Mouse (Mus musculus): ENCODE measurements at regions not wholly inside any gene's neighbourhood (a gene's known extent, or its start where the extent isn't known, plus 50 kb on each side); places are given as distances from the start of the nearest gene placed in this dataset.

- Histone ChIP-seq H3K4me3 (replicated peaks; ENCODE audit: low read length) (no peak overlapping the region), H3K27me3 (ENCODE audit: control insufficient read depth, insufficient read depth, low read length) (no peaks in the 10 kb centered on the region), H3K36me3 (ENCODE audit: control insufficient read depth, insufficient read depth, low read length) (no peaks in the 10 kb centered on the region), H3K27ac (ENCODE audit: low read length) (no peak overlapping the region), H3K9me3 (replicated peaks; ENCODE audit: control insufficient read depth, low read length) (0 out of 2 replicates have a peak, but pooled peaks cover 5% of the 10 kb centered on the region), H3K4me2 (ENCODE audit: low read depth, low read length) (no peak overlapping the region), H3K9ac (ENCODE audit: low read length) (no peak overlapping the region), H3K4me1 (ENCODE audit: control insufficient read depth, insufficient read depth, low read length) (no peaks in the 10 kb centered on the region)
- ATAC-seq (ENCODE audit: insufficient read depth, low FRiP score), result no peak
- WGBS, result 83% methylated on average over 3 of the region's 3 CpGs
These were observed 265.9 kb upstream of the Lyplal1 start for GRCm38 (mm10) chr1:186383006-186383405.

- H3K36me3 ChIP-seq (ENCODE audit: control insufficient read depth, insufficient read depth, low read length), result no peaks in the 10 kb centered on the region
- no peak overlapping the region for H3K27ac ChIP-seq (ENCODE audit: low read length)
- 0 out of 2 replicates have a peak, but pooled peaks cover 5% of the 10 kb centered on the region for H3K9me3 ChIP-seq (replicated peaks; ENCODE audit: control insufficient read depth, low read length)
- H3K27me3 ChIP-seq (ENCODE audit: control insufficient read depth, insufficient read depth, low read length), result no peaks in the 10 kb centered on the region
- H3K4me3 ChIP-seq (replicated peaks; ENCODE audit: low read length), result no peak overlapping the region
- 74% methylated on average over 10 of the region's 10 CpGs for WGBS
- H3K4me1 ChIP-seq (ENCODE audit: control insufficient read depth, insufficient read depth, low read length), result no peaks in the 10 kb centered on the region
- no peak overlapping the region for H3K4me2 ChIP-seq (ENCODE audit: low read depth, low read length)
- no peak overlapping the region for H3K9ac ChIP-seq (ENCODE audit: low read length)
- no peak for ATAC-seq (ENCODE audit: insufficient read depth, low FRiP score)
These were observed 263.1 kb upstream of the Lyplal1 start for GRCm38 (mm10) chr1:186379938-186380847.

- Histone ChIP-seq H3K9ac (ENCODE audit: low read length) (no peak overlapping the region), H3K9me3 (replicated peaks; ENCODE audit: control insufficient read depth, low read length) (0 out of 2 replicates have a peak, but pooled peaks cover 5% of the 10 kb centered on the region), H3K27ac (ENCODE audit: low read length) (no peak overlapping the region), H3K4me1 (ENCODE audit: control insufficient read depth, insufficient read depth, low read length) (no peaks in the 10 kb centered on the region), H3K36me3 (ENCODE audit: control insufficient read depth, insufficient read depth, low read length) (no peaks in the 10 kb centered on the region), H3K4me2 (ENCODE audit: low read depth, low read length) (no peak overlapping the region), H3K4me3 (replicated peaks; ENCODE audit: low read length) (no peak overlapping the region), H3K27me3 (ENCODE audit: control insufficient read depth, insufficient read depth, low read length) (no peaks in the 10 kb centered on the region)
- 51% methylated on average over 9 of the region's 9 CpGs for whole genome bisulfite sequencing
- no peak for ATAC-seq (ENCODE audit: insufficient read depth, low FRiP score)
These were observed 260.0 kb upstream of the Lyplal1 start for GRCm38 (mm10) chr1:186376906-186377623.

GRCm38 (mm10) chr1:186374009-186374649, 257.0 kb upstream of the Lyplal1 start:
- ATAC-seq (ENCODE audit: insufficient read depth, low FRiP score), result no peak
- H3K9me3 ChIP-seq (replicated peaks; ENCODE audit: control insufficient read depth, low read length), result 0 out of 2 replicates have a peak, but pooled peaks cover 5% of the 10 kb centered on the region
- no peak overlapping the region for H3K4me2 ChIP-seq (ENCODE audit: low read depth, low read length)
- no peak overlapping the region for H3K4me3 ChIP-seq (replicated peaks; ENCODE audit: low read length)
- H3K4me1 ChIP-seq (ENCODE audit: control insufficient read depth, insufficient read depth, low read length), result no peaks in the 10 kb centered on the region
- H3K27ac ChIP-seq (ENCODE audit: low read length), result no peak overlapping the region
- no peak overlapping the region for H3K9ac ChIP-seq (ENCODE audit: low read length)
- H3K27me3 ChIP-seq (ENCODE audit: control insufficient read depth, insufficient read depth, low read length), result no peaks in the 10 kb centered on the region
- WGBS, result 46% methylated on average over 9 of the region's 9 CpGs
- no peaks in the 10 kb centered on the region for H3K36me3 ChIP-seq (ENCODE audit: control insufficient read depth, insufficient read depth, low read length)

GRCm38 (mm10) chr1:186373386-186373785, 256.3 kb upstream of the Lyplal1 start:
- WGBS, result 51% methylated on average over 4 of the region's 4 CpGs
- H3K27me3 ChIP-seq (ENCODE audit: control insufficient read depth, insufficient read depth, low read length), result no peaks in the 10 kb centered on the region

GRCm38 (mm10) chr1:186372770-186373353, 255.8 kb upstream of the Lyplal1 start:
- H3K36me3 ChIP-seq (ENCODE audit: control insufficient read depth, insufficient read depth, low read length), result no peaks in the 10 kb centered on the region
- no peak overlapping the region for H3K27ac ChIP-seq (ENCODE audit: low read length)
- WGBS, result 93% methylated on average over 2 of the region's 2 CpGs
- no peaks in the 10 kb centered on the region for H3K27me3 ChIP-seq (ENCODE audit: control insufficient read depth, insufficient read depth, low read length)
- no peak for ATAC-seq (ENCODE audit: insufficient read depth, low FRiP score)
- no peak overlapping the region for H3K9ac ChIP-seq (ENCODE audit: low read length)
- H3K4me3 ChIP-seq (replicated peaks; ENCODE audit: low read length), result no peak overlapping the region
- H3K4me2 ChIP-seq (ENCODE audit: low read depth, low read length), result no peak overlapping the region
- H3K9me3 ChIP-seq (replicated peaks; ENCODE audit: control insufficient read depth, low read length), result no peaks in the 10 kb centered on the region
- H3K4me1 ChIP-seq (ENCODE audit: control insufficient read depth, insufficient read depth, low read length), result no peaks in the 10 kb centered on the region

More at GRCm38 (mm10) chr1:186373386-186373785, 256.3 kb upstream of the Lyplal1 start:
- Histone ChIP-seq H3K9me3 (replicated peaks; ENCODE audit: control insufficient read depth, low read length) (0 out of 2 replicates have a peak, but pooled peaks cover 2% of the 10 kb centered on the region), H3K4me2 (ENCODE audit: low read depth, low read length) (no peak overlapping the region), H3K27ac (ENCODE audit: low read length) (no peak overlapping the region), H3K4me1 (ENCODE audit: control insufficient read depth, insufficient read depth, low read length) (no peaks in the 10 kb centered on the region), H3K9ac (ENCODE audit: low read length) (no peak overlapping the region), H3K36me3 (ENCODE audit: control insufficient read depth, insufficient read depth, low read length) (no peaks in the 10 kb centered on the region), H3K4me3 (replicated peaks; ENCODE audit: low read length) (no peak overlapping the region)
- no peak for ATAC-seq (ENCODE audit: insufficient read depth, low FRiP score)

GRCm38 (mm10) chr1:186363356-186363755, 246.2 kb upstream of the Lyplal1 start:
- 87% methylated on average over 4 of the region's 4 CpGs for WGBS
- no peak overlapping the region for H3K27ac ChIP-seq (ENCODE audit: low read length)
- no peak for ATAC-seq (ENCODE audit: insufficient read depth, low FRiP score)

GRCm38 (mm10) chr1:186358011-186358670, 241.0 kb upstream of the Lyplal1 start:
- no peaks in the 10 kb centered on the region for H3K36me3 ChIP-seq (ENCODE audit: control insufficient read depth, insufficient read depth, low read length)
- H3K4me3 ChIP-seq (replicated peaks; ENCODE audit: low read length), result no peak overlapping the region
- 0 out of 2 replicates have a peak overlapping the region, but pooled peaks have one; percentile 2 for H3K9ac ChIP-seq (ENCODE audit: low read length)
- 16% methylated on average over 15 of the region's 15 CpGs for WGBS
- peaks cover 8% of the 10 kb centered on the region for H3K4me1 ChIP-seq (ENCODE audit: control insufficient read depth, insufficient read depth, low read length)
- no peak overlapping the region for H3K27ac ChIP-seq (ENCODE audit: low read length)
- ATAC-seq (ENCODE audit: insufficient read depth, low FRiP score), result no peak
- H3K27me3 ChIP-seq (ENCODE audit: control insufficient read depth, insufficient read depth, low read length), result no peaks in the 10 kb centered on the region
- no peaks in the 10 kb centered on the region for H3K9me3 ChIP-seq (replicated peaks; ENCODE audit: control insufficient read depth, low read length)
- H3K4me2 ChIP-seq (ENCODE audit: low read depth, low read length), result 0 out of 2 replicates have a peak overlapping the region, but pooled peaks have one; percentile 29

More at GRCm38 (mm10) chr1:186363356-186363755, 246.2 kb upstream of the Lyplal1 start:
- no peak overlapping the region for H3K4me3 ChIP-seq (replicated peaks; ENCODE audit: low read length)
- H3K36me3 ChIP-seq (ENCODE audit: control insufficient read depth, insufficient read depth, low read length), result no peaks in the 10 kb centered on the region
- peaks cover 3% of the 10 kb centered on the region; the same call in 1 of the 2 replicates for H3K4me1 ChIP-seq (ENCODE audit: control insufficient read depth, insufficient read depth, low read length)
- no peak overlapping the region for H3K9ac ChIP-seq (ENCODE audit: low read length)
- H3K9me3 ChIP-seq (replicated peaks; ENCODE audit: control insufficient read depth, low read length), result no peaks in the 10 kb centered on the region
- H3K4me2 ChIP-seq (ENCODE audit: low read depth, low read length), result no peak overlapping the region
- no peaks in the 10 kb centered on the region for H3K27me3 ChIP-seq (ENCODE audit: control insufficient read depth, insufficient read depth, low read length)

Data from stomach, embryonic 16.5 days (tissue).